Mouse (Mus musculus) testis, adult 2 months (tissue): ENCODE measurements around the gene Gm6526.

Experiments
- CTCF ChIP-seq: fragments of 200-500 bp; IDR thresholded peaks from 2 replicates; pipeline ENCODE4 v1.5.1; 2012; ENCODE audit warnings: low read depth, mild to moderate bottlenecking, inconsistent platforms, low read length, moderate library complexity; ENCODE audit not compliant: control insufficient read depth, insufficient read depth, insufficient replicate concordance
- POLR2A ChIP-seq: fragments of 200-500 bp; IDR thresholded peaks from 2 replicates; pipeline ENCODE4 v1.6.1; 2012; ENCODE audit warnings: low read depth, mild to moderate bottlenecking, inconsistent platforms, low read length, moderate library complexity; ENCODE audit not compliant: control insufficient read depth

DNA sequence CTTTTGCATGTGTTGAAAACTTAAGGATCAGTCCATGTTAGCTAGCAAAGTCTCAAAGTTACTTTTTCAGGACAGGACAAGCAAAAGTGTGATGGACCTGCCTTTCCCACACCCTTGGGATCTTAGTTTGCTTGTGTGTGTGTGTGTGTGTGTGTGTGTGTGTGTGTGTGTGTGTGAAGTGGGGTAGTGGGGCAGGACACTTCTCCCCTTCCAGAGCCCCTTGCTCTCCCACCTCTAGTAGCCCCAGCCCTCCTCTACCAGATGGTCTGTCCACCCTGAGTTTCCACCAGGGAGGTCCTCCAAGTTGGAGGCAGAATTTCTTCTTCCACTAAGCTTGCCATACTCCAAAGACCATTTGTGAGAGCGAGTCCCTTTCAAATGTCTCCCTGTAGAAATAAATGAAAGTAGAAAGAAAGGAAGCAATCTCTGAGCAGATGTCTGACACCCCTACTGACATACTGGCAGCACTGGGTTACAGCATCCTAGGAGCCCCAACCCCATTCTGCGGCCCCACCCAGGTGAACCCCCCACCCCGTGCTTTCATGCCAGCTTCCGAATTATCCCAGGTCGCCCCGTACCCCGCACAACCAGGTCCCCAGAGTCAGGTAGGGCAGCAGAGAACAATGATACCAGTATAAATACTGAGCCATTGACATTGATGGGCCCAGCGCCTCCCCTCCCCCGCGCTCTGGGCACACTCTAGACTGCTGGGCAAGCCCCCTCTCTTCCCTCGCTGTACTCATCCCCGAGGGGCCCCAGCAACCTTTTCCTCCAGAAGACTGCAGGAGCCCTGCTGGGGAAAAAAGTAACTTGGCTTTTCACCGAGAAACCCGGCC, 48.6 kb downstream of the Gm6526 start:
- no peak for TF ChIP-seq CTCF
- no peak for TF ChIP-seq POLR2A
